Mouse (Mus musculus) brain, embryonic 14.5 days (tissue): ENCODE measurements at regions not wholly inside any gene's neighbourhood (a gene's known extent, or its start where the extent isn't known, plus 50 kb on each side); places are given as distances from the start of the nearest gene placed in this dataset.

Experiments
- CTCF ChIP-seq: fragments of 200-500 bp; IDR thresholded peaks from 2 replicates; pipeline ENCODE4 v1.5.1; 2012; ENCODE audit warnings: inconsistent platforms, mild to moderate bottlenecking, moderate library complexity, borderline replicate concordance; ENCODE audit not compliant: insufficient read depth, insufficient read length; ENCODE audit errors: extremely low read depth
- POLR2A ChIP-seq: fragments of 200-500 bp; IDR thresholded peaks from 2 replicates; pipeline ENCODE4 v1.6.1; 2012; ENCODE audit warnings: mild to moderate bottlenecking, inconsistent platforms, borderline replicate concordance; ENCODE audit not compliant: poor library complexity, insufficient read depth, insufficient read length, severe bottlenecking; ENCODE audit errors: extremely low read depth

- TF ChIP-seq POLR2A, result no peak
- no peak for TF ChIP-seq CTCF
These were observed 267.1 kb downstream of the Kcnj2 start for GRCm38 (mm10) chr11:111333021-111333420.
